In the genomic region with DNA sequence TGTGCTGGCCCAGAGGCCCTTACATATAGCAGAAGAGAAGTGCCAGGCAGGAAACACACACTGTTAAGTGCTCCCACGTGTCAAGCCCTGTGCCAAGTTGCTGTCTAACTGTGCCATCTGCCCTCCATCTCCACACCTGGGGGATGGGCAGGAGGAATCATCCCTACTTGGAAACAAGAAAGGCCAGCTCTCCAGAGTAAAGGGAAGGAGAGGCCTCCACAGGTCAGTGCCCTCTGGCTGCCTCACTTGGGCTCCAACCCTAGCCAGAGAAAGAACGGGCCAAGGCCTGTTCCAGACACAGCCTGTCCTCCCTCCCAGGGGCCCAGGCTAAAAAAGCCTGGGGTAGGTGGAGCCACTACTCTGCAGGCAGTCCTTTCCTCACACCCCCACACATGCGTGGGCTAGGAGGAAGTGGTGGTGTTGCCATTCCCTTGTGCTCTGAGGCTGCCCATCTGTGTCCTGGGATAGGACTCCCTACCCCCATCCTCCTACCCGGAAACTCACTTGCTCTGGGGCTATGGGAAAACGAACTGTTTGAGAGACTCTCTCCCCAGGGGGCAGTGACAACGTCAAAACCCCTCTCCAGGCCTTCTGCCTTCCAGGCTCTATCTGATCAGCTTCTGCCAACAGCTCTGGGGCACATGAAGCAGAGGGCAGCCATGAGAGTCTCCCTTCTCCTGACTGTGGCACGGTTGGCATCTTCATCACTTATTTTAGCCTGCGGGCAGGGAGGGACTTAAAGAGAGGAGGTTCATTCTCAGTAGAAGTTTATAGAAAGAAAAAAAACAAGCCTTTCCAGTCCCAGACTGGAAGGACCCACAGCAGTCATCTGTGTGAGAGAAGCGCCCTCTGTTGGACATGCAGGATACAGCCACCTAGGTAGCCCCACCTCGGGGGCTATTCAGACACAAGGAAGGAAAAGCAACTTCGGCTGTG, we compare ENCODE assay signal across 7 mouse cellular contexts. TPM values are rescaled to one million over a fixed set of nuclear protein-coding genes. Genes with fewer than 3 reads are reported as not detected.
DNase-seq lines count a peak whose midpoint lies in the region; ATAC-seq and TF ChIP-seq lines count a peak whose summit lies in the region.

No protein-coding gene starts in this region.

- no peaks in the 10 kb centered on the region for H3K9me3 ChIP-seq in embryonic facial prominence, embryonic 11.5 days (replicated peaks; ENCODE audit: control insufficient read depth, low read length)
- H3K9me3 ChIP-seq in intestine, postnatal 0 days (ENCODE audit: control insufficient read depth) = no peaks in the 10 kb centered on the region
- H3K9me3 ChIP-seq in midbrain, embryonic 11.5 days (ENCODE audit: control insufficient read depth, low read length) = no peaks in the 10 kb centered on the region

- WGBS in embryonic facial prominence, embryonic 11.5 days = 16% methylated on average over 11 of the region's 11 CpGs
- 11% methylated on average over 11 of the region's 11 CpGs for WGBS in intestine, postnatal 0 days
- 20% methylated on average over 11 of the region's 11 CpGs for WGBS in midbrain, embryonic 11.5 days

- peak overlapping the region; percentile 22 for H3K9ac ChIP-seq in embryonic facial prominence, embryonic 11.5 days (replicated peaks; ENCODE audit: low read length)
- H3K9ac ChIP-seq in intestine, postnatal 0 days (ENCODE audit: low read depth, low read length) = 0 out of 2 replicates have a peak overlapping the region, but pooled peaks have one; percentile 17
- H3K9ac ChIP-seq in midbrain, embryonic 11.5 days (ENCODE audit: low read length) = no peak overlapping the region

- TF ChIP-seq CTCF in intestine, postnatal 0 days (IDR thresholded peaks at IDR 0.05; ENCODE audit: low read depth) = peak; percentile 90

- ATAC-seq in embryonic facial prominence, embryonic 11.5 days (replicated peaks; ENCODE audit: insufficient number of reproducible peaks, low FRiP score, low TSS enrichment, low read depth) = 0 out of 2 replicates have a peak, but pooled peaks have one; percentile 35
- ATAC-seq in granulocyte monocyte progenitor cell, adult 5-6 weeks (replicated peaks; ENCODE audit: poor library complexity, severe bottlenecking) = peak; percentile 81
- ATAC-seq in intestine, postnatal 0 days = peak; percentile 64
- ATAC-seq in midbrain, embryonic 11.5 days (ENCODE audit: low FRiP score) = 0 out of 2 replicates have a peak, but pooled peaks have one; percentile 52

- no peak overlapping the region for H3K27ac ChIP-seq in embryonic facial prominence, embryonic 11.5 days (replicated peaks; ENCODE audit: low read depth, low read length)
- peak overlapping the region; percentile 64 for H3K27ac ChIP-seq in intestine, postnatal 0 days (ENCODE audit: low read depth, low read length)
- no peak overlapping the region for H3K27ac ChIP-seq in midbrain, embryonic 11.5 days (ENCODE audit: low read depth, low read length)

- no peak overlapping the region for H3K4me2 ChIP-seq in embryonic facial prominence, embryonic 11.5 days (ENCODE audit: low read depth, low read length)
- H3K4me2 ChIP-seq in intestine, postnatal 0 days (replicated peaks; ENCODE audit: low read depth) = peak overlapping the region; percentile 24; the same call in 1 of the 2 replicates
- no peak overlapping the region for H3K4me2 ChIP-seq in midbrain, embryonic 11.5 days

- H3K27me3 ChIP-seq in embryonic facial prominence, embryonic 11.5 days (ENCODE audit: control insufficient read depth, insufficient read depth, low read length) = no peaks in the 10 kb centered on the region
- no peaks in the 10 kb centered on the region for H3K27me3 ChIP-seq in intestine, postnatal 0 days (replicated peaks; ENCODE audit: control insufficient read depth, insufficient read depth, low read length)
- no peaks in the 10 kb centered on the region for H3K27me3 ChIP-seq in midbrain, embryonic 11.5 days (ENCODE audit: control insufficient read depth, insufficient read depth, low read length)

- no peak overlapping the region for H3K4me3 ChIP-seq in embryonic facial prominence, embryonic 11.5 days (ENCODE audit: low read depth, low read length)
- H3K4me3 ChIP-seq in intestine, postnatal 0 days (ENCODE audit: low read depth, low read length) = no peak overlapping the region
- no peak overlapping the region for H3K4me3 ChIP-seq in midbrain, embryonic 11.5 days (ENCODE audit: low read depth, low read length)

- no peaks in the 10 kb centered on the region for H3K36me3 ChIP-seq in embryonic facial prominence, embryonic 11.5 days (replicated peaks; ENCODE audit: control insufficient read depth, insufficient read depth, low read depth, low read length)
- peaks cover 7% of the 10 kb centered on the region; the same call in 1 of the 2 replicates for H3K36me3 ChIP-seq in intestine, postnatal 0 days (ENCODE audit: control insufficient read depth, insufficient read depth)
- H3K36me3 ChIP-seq in midbrain, embryonic 11.5 days (ENCODE audit: control insufficient read depth, insufficient read depth, low read length) = no peaks in the 10 kb centered on the region

- intact Hi-C loops in left cerebral cortex, postnatal 4 days (cut with DNase I) = loop anchor here (2.0 kb wide), 1 partner anchor 175 kb away; no protein-coding TSS in a partner anchor

- no peaks in the 10 kb centered on the region; the same call in 1 of the 2 replicates for H3K4me1 ChIP-seq in embryonic facial prominence, embryonic 11.5 days (ENCODE audit: control insufficient read depth, insufficient read depth, low read length)
- peaks cover 18% of the 10 kb centered on the region for H3K4me1 ChIP-seq in intestine, postnatal 0 days (replicated peaks; ENCODE audit: control insufficient read depth, insufficient read depth, low read length)
- peaks cover 13% of the 10 kb centered on the region; the same call in 1 of the 2 replicates for H3K4me1 ChIP-seq in midbrain, embryonic 11.5 days (ENCODE audit: control insufficient read depth, insufficient read depth, low read length)

- DNase-seq in adrenal gland, postnatal 14 days = peak; percentile 90
- DNase-seq in embryonic facial prominence, embryonic 11.5 days (ENCODE audit: low spot score) = peak; percentile 89
- peak; percentile 81 for DNase-seq in left cerebral cortex, postnatal 4 days
- peak; percentile 93 for DNase-seq in midbrain, embryonic 11.5 days (ENCODE audit: low spot score, missing footprints)
- peak; percentile 77 for DNase-seq in skeletal muscle tissue, adult 2 months (ENCODE audit: low read depth, low spot score)

RNA-seq across cellular contexts. Expression of a gene that starts 6.6 kb away (rescaled TPM):
- total RNA-seq in adrenal gland, postnatal 14 days (2021) = 19.8 and 24.6 TPM in 2 replicates
- 17.9 and 19.9 TPM in 2 replicates for polyA plus RNA-seq in embryonic facial prominence, embryonic 11.5 days (2014; fragmentation: Nextera tagmentation; extraction: Ambion mirVana)
- 19.4 and 25.2 TPM in 2 replicates for total RNA-seq in granulocyte monocyte progenitor cell, adult 5-6 weeks (2014; fragmentation: Nextera tagmentation)
- 10.0 and 13.4 TPM in 2 replicates for total RNA-seq in granulocyte monocyte progenitor cell, adult 5-6 weeks (2017)
- polyA plus RNA-seq in intestine, postnatal 0 days (2015; fragmentation: Nextera tagmentation; extraction: Ambion mirVana) = 17.3 and 18.8 TPM in 2 replicates
- total RNA-seq in left cerebral cortex, postnatal 4 days (2021) = 10 to 100 TPM; 12.9 to 14.6 TPM
- 18.6 and 22.9 TPM in 2 replicates for polyA plus RNA-seq in midbrain, embryonic 11.5 days (2014; fragmentation: Nextera tagmentation; extraction: Ambion mirVana)

RNA-seq across cellular contexts. Expression of a gene that starts 34.5 kb away (rescaled TPM):
- 11.0 and 13.1 TPM in 2 replicates for total RNA-seq in adrenal gland, postnatal 14 days (2021)
- polyA plus RNA-seq in embryonic facial prominence, embryonic 11.5 days (2014; fragmentation: Nextera tagmentation; extraction: Ambion mirVana) = 6.9 and 7.4 TPM in 2 replicates
- 5.4 and 8.2 TPM in 2 replicates for total RNA-seq in granulocyte monocyte progenitor cell, adult 5-6 weeks (2014; fragmentation: Nextera tagmentation)
- total RNA-seq in granulocyte monocyte progenitor cell, adult 5-6 weeks (2017) = 1.6 and 2.2 TPM in 2 replicates
- polyA plus RNA-seq in intestine, postnatal 0 days (2015; fragmentation: Nextera tagmentation; extraction: Ambion mirVana) = 15.9 and 16.8 TPM in 2 replicates
- total RNA-seq in left cerebral cortex, postnatal 4 days (2021) = 100 to 1,000 TPM; 251 to 281 TPM
- polyA plus RNA-seq in midbrain, embryonic 11.5 days (2014; fragmentation: Nextera tagmentation; extraction: Ambion mirVana) = 17.6 and 17.7 TPM in 2 replicates

Comparison
In these comparisons a context has a peak if more than half of its experiments do, and no peak if none do; other contexts are left out.
1. RNA of a gene that starts 34.5 kb away (total RNA-seq): 251 to 281 TPM in left cerebral cortex, postnatal 4 days; 11.0 to 13.1 TPM in adrenal gland, postnatal 14 days and 1.6 to 8.2 TPM in granulocyte monocyte progenitor cell, adult 5-6 weeks; every median in the first group is over 10 times any median in the second.
2. Peak in every context shown above with its lines, with median percentiles within 50 percentile points of each other: DNase-seq and ATAC-seq.